Mouse (Mus musculus) bone marrow macrophage, adult 2 months (primary cell): Measurements from ENCODE around the gene Pex1.

Experiments
- CTCF ChIP-seq: IDR thresholded peaks from 2 replicates; pipeline ENCODE4 v1.5.1; 2012; ENCODE audit warnings: low read depth, mild to moderate bottlenecking, low read length, moderate library complexity
- POLR2A ChIP-seq: IDR thresholded peaks from 2 replicates; pipeline ENCODE4 v1.6.1; 2012; ENCODE audit warnings: mild to moderate bottlenecking, low read depth, low read length, borderline replicate concordance

- TF ChIP-seq CTCF = no peak
- TF ChIP-seq POLR2A = no peak
Observed at GRCm38 (mm10) chr5:3657085-3657484, 61.2 kb downstream of the Pex1 start, which contains the start of gene Gatad1.
